Mouse (Mus musculus): ENCODE data around the gene Gm45837. TPM values are rescaled to one million over a fixed set of nuclear protein-coding genes. Genes with fewer than 3 reads are reported as not detected.

The Gm45837 gene
- total and polyA plus RNA-seq, 3 experiments, result 1.2 TPM; not detected in 2

- Histone ChIP-seq H3K9ac (ENCODE audit: control insufficient read depth, low read depth, low read length, poor library complexity, severe bottlenecking) (no peak overlapping the region), H3K36me3 (ENCODE audit: control insufficient read depth in 1 of 2, insufficient read depth in 2 of 2, low read length in 2 of 2) (no peaks in the 10 kb centered on the region), H3K27ac (ENCODE audit: control insufficient read depth, low read depth, low read length) (no peak overlapping the region), H3K4me1 (ENCODE audit: control insufficient read depth in 1 of 2, insufficient read depth in 2 of 2, low read length in 2 of 2) (no peaks in the 10 kb centered on the region), H3K27me3 (ENCODE audit: control insufficient read depth in 1 of 2, insufficient read depth in 2 of 2, low read length in 2 of 2) (no peaks in the 10 kb centered on the region; a peak in 1 of 4 replicates), H3K9me3 (replicated peaks; ENCODE audit: insufficient read depth, low read length) (no peaks in the 10 kb centered on the region), H3K79me2 (ENCODE audit: control insufficient read depth, insufficient read depth, low read length, poor library complexity) (no peaks in the 10 kb centered on the region), H3K4me3 (ENCODE audit: control insufficient read depth in 1 of 2, insufficient read depth in 1 of 2, low read depth in 2 of 2, low read length in 2 of 2) (no peak overlapping the region)
- DNase-seq (ENCODE audit: low read depth, low spot score), result no peak
- TF ChIP-seq USF2 (IDR thresholded peaks at IDR 0.05; ENCODE audit: borderline replicate concordance in 1 of 2, insufficient read depth in 1 of 2, low read depth in 1 of 2, low read length in 2 of 2) (no peak), ZMIZ1 (IDR thresholded peaks at IDR 0.05; ENCODE audit: low read depth, low read length) (no peak), MEF2A (IDR thresholded peaks at IDR 0.05; ENCODE audit: extremely low read depth, insufficient replicate concordance, low read depth, low read length, poor library complexity, severe bottlenecking) (no peak)
Observed at GRCm38 (mm10) chr7:101459305-101459813, 48.7 kb downstream of the Gm45837 start.

GRCm38 (mm10) chr7:101459923-101460607 is 49.4 kb downstream of the Gm45837 start:
- no peaks in the 10 kb centered on the region for H3K9me3 ChIP-seq (replicated peaks; ENCODE audit: insufficient read depth, low read length)
- TF ChIP-seq HCFC1 (IDR thresholded peaks at IDR 0.05; ENCODE audit: low read depth, low read length) (no peak), ZMIZ1 (IDR thresholded peaks at IDR 0.05; ENCODE audit: low read depth, low read length) (no peak), GABPA (IDR thresholded peaks at IDR 0.05; ENCODE audit: low read depth, low read length) (no peak), ZKSCAN1 (IDR thresholded peaks at IDR 0.05; ENCODE audit: low read depth, low read length) (no peak), USF1 (IDR thresholded peaks at IDR 0.05; ENCODE audit: low read depth, low read length) (no peak), MXI1 (IDR thresholded peaks at IDR 0.05; ENCODE audit: low read depth, low read length) (no peak), NRF1 (IDR thresholded peaks at IDR 0.05; ENCODE audit: insufficient read depth, low read depth, low read length, poor library complexity, severe bottlenecking) (no peak), ETS1 (IDR thresholded peaks at IDR 0.05; ENCODE audit: low read depth, low read length) (no peak), KAT2A (conservative IDR thresholded peaks at IDR 0.05; ENCODE audit: low read depth, low read length) (no peak), MAZ (IDR thresholded peaks at IDR 0.05; ENCODE audit: low read depth, low read length) (no peak), POLR2AphosphoS5 (IDR thresholded peaks at IDR 0.05; ENCODE audit: borderline replicate concordance, low read depth, low read length) (no peak), MYB (IDR thresholded peaks at IDR 0.05; ENCODE audit: low read depth, low read length) (no peak)
- H3K27me3 ChIP-seq (ENCODE audit: control insufficient read depth in 1 of 2, insufficient read depth in 2 of 2, low read length in 2 of 2), result no peaks in the 10 kb centered on the region; a peak in 1 of 4 replicates
- no peak overlapping the region for H3K4me3 ChIP-seq (ENCODE audit: control insufficient read depth in 1 of 2, insufficient read depth in 1 of 2, low read depth in 2 of 2, low read length in 2 of 2)
- DNase-seq (ENCODE audit: low read depth, low spot score), result no peak
- H3K9ac ChIP-seq (ENCODE audit: control insufficient read depth, low read depth, low read length, poor library complexity, severe bottlenecking), result no peak overlapping the region
- H3K36me3 ChIP-seq (ENCODE audit: control insufficient read depth in 1 of 2, insufficient read depth in 2 of 2, low read length in 2 of 2), result no peaks in the 10 kb centered on the region
- H3K4me1 ChIP-seq (ENCODE audit: control insufficient read depth in 1 of 2, insufficient read depth in 2 of 2, low read length in 2 of 2), result no peaks in the 10 kb centered on the region
- H3K27ac ChIP-seq (ENCODE audit: control insufficient read depth, low read depth, low read length), result no peak overlapping the region
- no peaks in the 10 kb centered on the region for H3K79me2 ChIP-seq (ENCODE audit: control insufficient read depth, insufficient read depth, low read length, poor library complexity)

Measured in MEL (cell line).